Mouse (Mus musculus) kidney, postnatal 4 days (tissue): ENCODE measurements at regions not wholly inside any gene's neighbourhood (a gene's known extent, or its start where the extent isn't known, plus 50 kb on each side); places are given as distances from the start of the nearest gene placed in this dataset.

Experiments used
- DNase-seq, 2 experiments: peaks; one replicate each; pipeline ENCODE4 v3.0.0; 2021; ENCODE audit warnings: mixed read lengths in 2 of 2

GRCm38 (mm10) chr3:128222344-128222743 is 326.2 kb upstream of the Fam241a start:
- peak; percentile 31 to 38 for DNase-seq

DNA sequence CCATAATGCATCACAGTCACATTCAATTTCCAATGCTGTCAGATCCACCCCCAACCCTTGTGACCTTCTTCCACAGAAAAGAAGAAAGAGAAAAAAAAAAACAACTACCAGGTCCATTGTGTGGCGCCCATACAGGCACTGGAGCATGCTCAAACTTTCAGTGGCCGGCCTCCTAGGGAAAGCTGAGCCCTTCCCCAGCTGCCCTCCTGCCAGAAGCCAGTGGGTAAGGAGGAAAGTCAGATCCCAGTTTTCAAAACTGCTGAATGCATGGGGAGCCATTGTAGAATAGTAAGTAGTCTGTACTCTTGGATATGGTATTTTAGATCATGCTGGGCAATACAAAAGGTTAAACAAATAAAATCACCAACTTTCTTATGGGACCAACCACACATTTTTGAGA is 325.5 kb upstream of the Fam241a start:
- no peak for DNase-seq

DNA sequence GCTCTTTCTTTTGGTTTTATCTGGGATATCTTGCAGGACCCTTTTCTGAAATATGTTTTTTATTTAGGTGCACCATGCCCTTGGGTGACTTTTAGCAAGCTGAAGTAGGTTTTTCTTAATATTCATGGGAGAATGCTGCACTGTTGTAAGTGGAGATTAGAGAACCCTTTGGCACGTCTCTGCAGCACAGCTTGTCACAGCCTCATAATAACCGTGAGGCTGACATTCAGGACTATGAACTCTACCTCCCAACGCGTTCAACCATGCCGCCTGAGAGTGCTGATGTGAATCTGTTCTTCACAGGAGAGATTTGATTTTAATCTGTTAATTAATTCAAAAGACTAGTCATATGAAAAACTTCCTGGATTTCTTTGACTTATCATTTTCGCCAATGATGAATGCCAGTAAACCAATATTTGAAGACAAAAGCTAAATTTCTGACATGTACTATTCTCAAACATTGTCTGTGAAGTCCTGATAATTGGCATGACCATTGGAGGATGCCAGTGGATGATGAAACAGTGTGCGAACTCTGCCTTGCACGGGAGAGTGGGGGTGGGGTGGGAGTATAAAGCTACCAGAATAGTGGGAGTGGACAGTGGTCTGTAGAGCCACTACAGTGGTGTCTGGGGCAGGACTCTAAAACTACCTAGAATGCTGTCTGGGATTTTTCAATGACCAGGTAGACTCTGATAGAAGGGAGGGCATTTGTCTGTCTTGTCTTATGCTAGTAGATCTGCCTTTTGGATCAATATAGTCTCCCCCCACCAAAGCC is 324.8 kb upstream of the Fam241a start:
- peak in 1 of 2 experiments; percentile 12 for DNase-seq

GRCm38 (mm10) chr3:128217765-128218415 is 321.8 kb upstream of the Fam241a start:
- DNase-seq: no peak

GRCm38 (mm10) chr3:128212256-128212655 is 316.1 kb upstream of the Fam241a start:
- peak in 1 of 2 experiments; percentile 16 for DNase-seq

DNA sequence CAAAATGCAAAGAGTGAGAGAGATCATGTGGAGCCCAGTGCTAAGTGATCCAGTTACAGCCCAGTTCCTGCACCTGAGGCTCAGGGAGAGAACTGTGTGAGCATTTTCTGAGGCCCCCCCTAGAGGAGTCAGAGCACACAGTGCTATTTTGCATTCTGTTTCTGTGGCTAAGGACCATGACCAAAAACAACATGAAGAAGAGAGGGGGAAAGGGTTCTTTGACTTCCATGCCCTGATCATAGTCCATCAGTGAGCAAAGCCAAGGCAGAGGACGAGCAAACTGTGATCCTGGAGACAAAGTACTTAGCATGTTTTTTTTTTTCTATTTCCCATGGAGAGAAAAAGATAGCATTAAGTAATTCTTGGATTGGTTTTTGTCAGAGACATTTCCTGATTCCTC is 314.5 kb upstream of the Fam241a start:
- DNase-seq: no peak

GRCm38 (mm10) chr3:128206948-128207347 is 310.8 kb upstream of the Fam241a start:
- no peak for DNase-seq

GRCm38 (mm10) chr3:128206483-128206882 is 310.4 kb upstream of the Fam241a start:
- DNase-seq: no peak

DNA sequence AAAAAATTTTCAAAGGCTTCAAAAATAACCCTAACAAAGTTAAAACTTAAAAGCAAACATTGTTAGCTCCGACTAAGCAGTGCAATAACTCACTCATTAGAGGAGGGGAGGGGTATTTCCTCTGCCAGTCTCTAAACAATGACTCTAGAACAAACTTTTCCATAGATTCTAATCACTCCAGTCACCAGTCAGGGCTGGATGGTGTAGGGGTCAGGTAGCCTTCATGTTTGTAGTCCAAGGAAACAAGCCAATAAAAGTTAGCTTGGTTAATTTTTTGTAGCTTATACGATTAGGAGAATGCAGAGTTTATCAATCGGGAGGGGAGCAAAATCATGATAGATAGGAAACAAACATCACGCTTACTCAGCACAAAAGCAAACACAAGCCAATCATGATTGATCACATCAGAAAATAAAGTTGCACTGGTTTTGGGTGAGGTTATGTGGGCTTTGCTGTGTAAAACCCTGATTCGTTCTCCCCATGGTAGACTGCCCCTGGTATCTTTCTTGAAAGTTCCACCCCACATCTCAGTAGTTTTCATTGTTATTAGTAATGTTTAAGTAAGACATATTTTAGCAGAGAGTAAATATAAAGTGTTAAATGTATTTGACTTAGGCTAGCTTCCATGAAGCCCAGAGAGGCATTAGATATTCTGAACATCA is 304.6 kb upstream of the Fam241a start:
- DNase-seq: no peak

GRCm38 (mm10) chr3:128199466-128199865 is 303.3 kb upstream of the Fam241a start:
- DNase-seq: no peak

- no peak for DNase-seq
Observed at GRCm38 (mm10) chr3:128192046-128192800, 296.1 kb upstream of the Fam241a start.

- no peak for DNase-seq
Observed at GRCm38 (mm10) chr3:128187330-128188044, 291.4 kb upstream of the Fam241a start.

DNA sequence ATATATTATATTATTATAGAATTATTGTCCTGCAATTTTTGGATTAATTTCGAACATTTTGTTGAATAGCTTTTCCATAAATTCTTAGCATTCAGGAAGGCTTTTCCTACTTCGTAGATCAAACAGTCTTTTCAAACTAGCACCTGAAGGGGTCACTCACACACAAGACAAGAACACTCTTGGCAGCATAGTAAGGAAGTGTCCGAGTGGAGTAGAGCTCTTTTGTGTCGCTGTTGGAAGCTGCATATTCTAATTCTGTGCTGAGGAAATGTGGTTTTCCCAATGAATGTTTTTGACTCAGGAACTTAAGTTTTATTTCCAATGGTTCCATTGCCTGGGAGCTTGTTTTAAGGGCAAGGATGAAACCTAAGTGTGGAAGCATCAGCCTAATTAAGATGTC is 290.2 kb upstream of the Fam241a start:
- DNase-seq: peak in 1 of 2 experiments; percentile 20

DNA sequence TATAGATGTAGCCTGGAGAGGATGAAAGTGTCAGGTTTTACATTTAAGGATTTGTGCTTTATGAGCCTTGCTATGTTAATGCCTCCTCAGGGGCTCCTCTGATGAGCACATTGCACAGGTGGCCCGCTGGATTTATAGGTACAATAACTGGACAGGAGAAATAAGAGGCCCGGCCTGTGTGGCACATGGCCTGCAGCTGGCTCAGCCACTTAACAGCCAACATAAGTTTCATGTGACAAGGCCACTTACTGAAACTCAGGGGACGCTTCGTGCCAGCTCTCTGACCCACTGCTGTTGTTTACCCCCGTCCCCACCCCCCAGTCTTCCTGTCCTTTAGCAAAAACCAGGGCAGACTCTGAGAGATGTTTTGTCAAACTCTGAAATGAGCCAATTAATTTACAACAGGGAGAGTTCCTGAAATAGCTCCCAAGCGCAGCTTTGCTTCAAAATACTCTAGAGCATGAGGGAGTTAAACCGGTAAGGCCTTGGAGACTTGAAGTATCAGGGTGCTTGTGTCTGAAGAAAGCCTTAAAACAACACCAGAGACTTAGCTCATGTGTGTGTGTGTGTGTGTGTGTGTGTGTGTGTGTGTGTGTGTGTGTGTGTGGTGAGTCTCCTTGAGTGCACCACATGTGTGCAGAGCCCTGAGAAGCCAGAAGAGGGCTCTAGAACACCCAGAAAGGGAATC is 285.2 kb upstream of the Fam241a start:
- no peak for DNase-seq

DNA sequence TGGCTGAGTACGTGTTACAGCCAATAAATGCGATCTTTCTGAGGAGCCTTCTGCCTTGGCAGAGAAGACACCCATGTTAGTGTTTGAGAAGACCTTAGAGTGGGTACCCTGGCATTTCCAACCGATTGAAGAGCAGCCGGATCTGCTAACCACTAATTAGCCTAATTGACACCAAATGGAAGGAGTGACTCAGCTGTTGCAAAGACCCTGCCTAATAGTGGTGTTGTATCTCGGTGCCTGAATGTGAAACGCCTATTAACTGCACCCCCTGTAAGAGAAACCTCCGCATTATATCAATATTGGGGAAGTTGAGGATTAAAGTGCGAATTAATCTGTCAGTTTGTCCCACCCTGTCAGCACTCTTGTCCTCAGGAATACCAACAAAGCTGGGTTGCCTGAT is 253.1 kb upstream of the Fam241a start:
- no peak for DNase-seq

GRCm38 (mm10) chr3:128145329-128145728 is 249.2 kb upstream of the Fam241a start:
- DNase-seq: peak; percentile 13 to 17

DNA sequence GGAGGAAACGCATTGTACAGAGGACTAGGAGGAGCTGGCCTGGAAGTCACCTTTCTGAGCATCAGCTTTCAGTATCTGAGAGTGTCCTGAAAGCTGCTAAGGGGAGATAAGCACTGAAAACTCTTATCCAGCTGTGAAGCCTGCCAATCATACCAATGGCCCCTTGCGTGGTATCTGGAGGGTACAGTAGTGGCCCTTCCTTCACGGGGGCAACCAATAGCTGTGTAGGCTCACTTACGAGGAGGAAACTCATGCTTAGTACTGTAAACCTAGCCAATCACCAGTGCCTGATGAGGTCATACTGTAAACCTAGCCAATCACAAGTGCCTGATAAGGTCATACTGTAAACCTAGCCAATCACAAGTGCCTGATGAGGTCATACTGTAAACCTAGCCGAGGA is 231.7 kb upstream of the Fam241a start:
- no peak for DNase-seq

- DNase-seq: no peak
Observed at GRCm38 (mm10) chr3:128126664-128127063, 230.5 kb upstream of the Fam241a start.

DNA sequence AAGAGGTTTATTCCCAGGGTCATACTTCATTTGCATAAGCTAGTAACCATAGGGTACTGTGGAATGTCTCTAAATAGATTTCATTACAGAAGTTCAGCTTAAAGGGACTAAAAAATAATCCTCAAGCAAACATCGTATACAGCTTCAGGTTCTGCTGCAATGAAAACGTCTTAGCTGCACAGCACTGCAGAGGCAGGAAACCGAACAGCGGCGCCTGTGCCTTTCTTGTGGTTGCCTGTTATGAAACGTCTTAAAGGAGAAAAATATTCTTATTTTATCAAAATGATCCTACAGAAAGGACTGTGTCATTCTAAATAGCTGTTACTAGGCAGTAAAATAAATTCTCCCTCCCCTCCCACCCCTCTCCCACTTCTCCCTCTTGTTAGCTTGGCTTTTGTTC is 226.0 kb upstream of the Fam241a start:
- no peak for DNase-seq

- no peak for DNase-seq
Observed at GRCm38 (mm10) chr3:128120647-128121440, 224.7 kb upstream of the Fam241a start.

- DNase-seq: no peak
Observed at GRCm38 (mm10) chr3:128113209-128113608, 217.1 kb upstream of the Fam241a start.
